Mouse (Mus musculus): ENCODE results near the gene Galntl5.
A peak's percentile ranks its signal among the peaks of the same experiment; 100 is the strongest.
"Not testable (repeated sequence)": the region's sequence is repeated elsewhere in the genome, so short reads cannot be mapped to it uniquely, and the experiment has no call there.

Galntl5 gene

GRCm38 (mm10) chr5:25211872-25212271 is 30.6 kb downstream of the Galntl5 start:
- no peak for DNase-seq

- DNase-seq: not testable (repeated sequence)
Observed at GRCm38 (mm10) chr5:25213216-25213615, 32.0 kb downstream of the Galntl5 start.

- no peak for DNase-seq
Observed at GRCm38 (mm10) chr5:25215006-25215405, 33.7 kb downstream of the Galntl5 start.

GRCm38 (mm10) chr5:25221604-25222003 is 40.3 kb downstream of the Galntl5 start, which contains the start of gene Galnt11:
TSS of gene Galnt11 (plus strand) at chr5:25221904.
- DNase-seq: no peak

- peak; percentile 91 to 97 for DNase-seq
Observed at GRCm38 (mm10) chr5:25222752-25223702, 41.8 kb downstream of the Galntl5 start, which contains the start of gene E130116L18Rik. TSS of gene E130116L18Rik (minus strand) at chr5:25223153.

- DNase-seq: not testable (repeated sequence)
Observed at GRCm38 (mm10) chr5:25224377-25224776, 43.1 kb downstream of the Galntl5 start.

GRCm38 (mm10) chr5:25243101-25243500 is 61.8 kb downstream of the Galntl5 start:
- DNase-seq: no peak

GRCm38 (mm10) chr5:25245806-25246472 is 64.7 kb downstream of the Galntl5 start:
- DNase-seq: no peak

- DNase-seq: no peak
Observed at GRCm38 (mm10) chr5:25246473-25246865, 65.2 kb downstream of the Galntl5 start.

GRCm38 (mm10) chr5:25247036-25247435 is 65.8 kb downstream of the Galntl5 start:
- no peak for DNase-seq

- no peak for DNase-seq
Observed at GRCm38 (mm10) chr5:25252423-25252822, 71.2 kb downstream of the Galntl5 start.

GRCm38 (mm10) chr5:25252825-25253544 is 71.7 kb downstream of the Galntl5 start:
- no peak for DNase-seq

GRCm38 (mm10) chr5:25254491-25254890 is 73.2 kb downstream of the Galntl5 start:
- DNase-seq: no peak

- DNase-seq: no peak
Observed at GRCm38 (mm10) chr5:25256686-25257085, 75.4 kb downstream of the Galntl5 start.

- no peak for DNase-seq
Observed at GRCm38 (mm10) chr5:25261452-25261851, 80.2 kb downstream of the Galntl5 start.

GRCm38 (mm10) chr5:25262266-25262665 is 81.0 kb downstream of the Galntl5 start:
- no peak for DNase-seq

GRCm38 (mm10) chr5:25268258-25268888 is 87.1 kb downstream of the Galntl5 start:
- DNase-seq: no peak

All from cerebellum, adult 18-20 months (tissue).